ENCODE assay signal across 10 mouse cellular contexts in the genomic region with DNA sequence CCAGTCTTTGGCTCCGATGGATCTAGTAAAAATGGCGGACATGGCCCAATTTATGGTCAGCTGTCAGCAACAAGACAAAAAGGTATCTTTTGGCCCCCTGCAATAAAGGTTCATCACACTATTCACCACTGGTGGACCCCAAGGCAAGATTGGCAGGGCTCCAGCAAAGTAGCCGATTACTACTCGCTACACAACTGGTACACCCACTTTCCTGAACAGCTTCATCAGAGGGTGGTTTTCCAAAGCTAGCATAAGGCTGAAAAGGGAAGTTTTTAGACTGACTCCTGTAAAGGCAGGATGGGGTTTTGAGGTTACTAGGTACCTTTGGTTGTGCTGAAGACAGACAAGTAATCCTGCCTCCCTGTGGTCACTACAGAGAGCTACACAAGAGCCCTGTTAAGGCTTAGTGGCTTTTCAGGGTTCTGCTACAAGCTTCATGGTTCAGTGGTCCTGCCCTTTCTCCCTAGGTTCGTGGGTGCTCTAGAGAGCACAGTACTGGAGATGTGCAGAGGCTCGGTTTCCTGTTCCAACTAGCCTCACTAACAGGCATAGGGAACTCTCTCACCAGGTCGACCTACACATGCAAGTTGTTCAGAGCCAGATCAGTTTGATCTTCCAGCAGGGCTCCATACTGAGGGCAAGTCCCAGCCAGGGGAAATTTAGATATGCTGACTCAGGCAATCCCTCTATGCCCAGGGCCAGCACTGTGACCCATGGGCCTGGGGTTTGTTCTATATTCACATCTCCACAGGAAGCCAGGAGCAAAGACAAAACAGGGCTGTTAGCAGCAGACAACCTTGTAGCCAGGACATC. TPM values are rescaled to one million over a fixed set of nuclear protein-coding genes. Genes with fewer than 3 reads are reported as not detected.
A peak's percentile ranks its signal among the peaks of the same experiment; 100 is the strongest.
DNase-seq lines count a peak whose midpoint lies in the region; ATAC-seq and TF ChIP-seq lines count a peak whose summit lies in the region.
"Had no signal": no experiment of that assay in that cellular context is flagged by ENCODE, and none has a peak within 500 bp of the region (broad histone marks: within the 10 kb centered on the region; RNA-seq: fewer than 3 reads in every experiment).

No protein-coding gene starts in this region.

- no peak for ATAC-seq in forebrain, postnatal 0 days
- no peak for ATAC-seq in forebrain, embryonic 16.5 days
- no peak for ATAC-seq in intestine, embryonic 16.5 days

- no peaks in the 10 kb centered on the region for H3K9me3 ChIP-seq in forebrain, postnatal 0 days (ENCODE audit: low read length)
- H3K9me3 ChIP-seq in forebrain, embryonic 16.5 days (ENCODE audit: control insufficient read depth, low read length) = no peaks in the 10 kb centered on the region
- no peaks in the 10 kb centered on the region for H3K9me3 ChIP-seq in intestine, embryonic 16.5 days (ENCODE audit: control insufficient read depth, low read length)

- H3K4me2 ChIP-seq in forebrain, postnatal 0 days (ENCODE audit: low read depth) = no peak overlapping the region
- H3K4me2 ChIP-seq in forebrain, embryonic 16.5 days (ENCODE audit: low read length) = no peak overlapping the region
- peak overlapping the region; percentile 44 for H3K4me2 ChIP-seq in intestine, embryonic 16.5 days (ENCODE audit: low read depth, low read length)

- H3K27ac ChIP-seq in forebrain, postnatal 0 days (ENCODE audit: low read depth, low read length) = no peak overlapping the region
- no peak overlapping the region for H3K27ac ChIP-seq in forebrain, embryonic 16.5 days (ENCODE audit: low read length)
- peak overlapping the region; percentile 96 for H3K27ac ChIP-seq in intestine, embryonic 16.5 days (ENCODE audit: low read length)

- no peak overlapping the region for H3K4me3 ChIP-seq in forebrain, postnatal 0 days (ENCODE audit: low read depth, low read length)
- no peak overlapping the region for H3K4me3 ChIP-seq in forebrain, embryonic 16.5 days (replicated peaks; ENCODE audit: low read length)
- peak overlapping the region; percentile 23; the same call in 1 of the 2 replicates for H3K4me3 ChIP-seq in intestine, embryonic 16.5 days (ENCODE audit: low read length)

- no peak overlapping the region for H3K9ac ChIP-seq in forebrain, postnatal 0 days
- no peak overlapping the region for H3K9ac ChIP-seq in forebrain, embryonic 16.5 days (replicated peaks; ENCODE audit: low read depth, low read length)
- peak overlapping the region; percentile 50; the same call in 1 of the 2 replicates for H3K9ac ChIP-seq in intestine, embryonic 16.5 days (ENCODE audit: low read depth, low read length)

- TF ChIP-seq CTCF in forebrain, postnatal 0 days (IDR thresholded peaks at IDR 0.05; ENCODE audit: low read depth) = peak; percentile 60

- no peaks in the 10 kb centered on the region for H3K27me3 ChIP-seq in forebrain, postnatal 0 days (ENCODE audit: insufficient read depth, low read length)
- H3K27me3 ChIP-seq in forebrain, embryonic 16.5 days (replicated peaks; ENCODE audit: control insufficient read depth, insufficient read depth, low read length) = no peaks in the 10 kb centered on the region
- H3K27me3 ChIP-seq in intestine, embryonic 16.5 days (replicated peaks; ENCODE audit: control insufficient read depth, insufficient read depth, low read length) = no peaks in the 10 kb centered on the region

- H3K36me3 ChIP-seq in forebrain, postnatal 0 days (ENCODE audit: insufficient read depth) = peaks cover 26% of the 10 kb centered on the region
- peaks cover 15% of the 10 kb centered on the region; the same call in 1 of the 2 replicates for H3K36me3 ChIP-seq in forebrain, embryonic 16.5 days (ENCODE audit: control insufficient read depth, insufficient read depth)
- H3K36me3 ChIP-seq in intestine, embryonic 16.5 days (ENCODE audit: control insufficient read depth, insufficient read depth, low read length) = peaks cover 20% of the 10 kb centered on the region

- peaks cover 12% of the 10 kb centered on the region for H3K4me1 ChIP-seq in forebrain, postnatal 0 days (ENCODE audit: insufficient read depth)
- peaks cover 26% of the 10 kb centered on the region for H3K4me1 ChIP-seq in forebrain, embryonic 16.5 days (replicated peaks; ENCODE audit: control insufficient read depth, insufficient read depth, low read length)
- H3K4me1 ChIP-seq in intestine, embryonic 16.5 days (ENCODE audit: control insufficient read depth, insufficient read depth, low read length) = peaks cover 50% of the 10 kb centered on the region

- 76% methylated on average over 7 of the region's 7 CpGs for WGBS in forebrain, postnatal 0 days
- 82% methylated on average over 7 of the region's 7 CpGs for WGBS in forebrain, embryonic 16.5 days
- 84% methylated on average over 7 of the region's 7 CpGs for WGBS in intestine, embryonic 16.5 days

- DNase-seq in forebrain, postnatal 0 days = peak; percentile 54
- DNase-seq in testis, postnatal 10 days (ENCODE audit: low spot score) = peak; percentile 72
- DNase-seq in testis, postnatal 14 days (ENCODE audit: low spot score) = no peak
- peak; percentile 72 for DNase-seq in naive thymus-derived CD4-positive, alpha-beta T cell, adult 2 months (ENCODE audit: low read depth)
- no peak for DNase-seq in ovary, postnatal 10 days (ENCODE audit: low spot score)
- DNase-seq in left cerebral cortex, adult 11 months (ENCODE audit: low spot score) = no peak

RNA-seq across cellular contexts. Expression of gene Arhgdia, which starts 4.0 kb away (rescaled TPM):
- total RNA-seq in forebrain, postnatal 0 days (2014; rRNA removed) = 214 and 237 TPM in 2 replicates
- polyA plus RNA-seq in forebrain, postnatal 0 days (2015; fragmentation: Nextera tagmentation; extraction: Ambion mirVana) = 416 and 435 TPM in 2 replicates
- polyA plus RNA-seq in forebrain, embryonic 16.5 days (2015; fragmentation: Nextera tagmentation; extraction: Ambion mirVana) = 477 and 485 TPM in 2 replicates
- polyA plus RNA-seq in intestine, embryonic 16.5 days (2015; fragmentation: Nextera tagmentation; extraction: Ambion mirVana) = 626 and 641 TPM in 2 replicates

RNA-seq across cellular contexts. Expression of gene P4hb, which starts 4.4 kb away (rescaled TPM):
- 162 and 174 TPM in 2 replicates for total RNA-seq in forebrain, postnatal 0 days (2014; rRNA removed)
- 208 and 218 TPM in 2 replicates for polyA plus RNA-seq in forebrain, postnatal 0 days (2015; fragmentation: Nextera tagmentation; extraction: Ambion mirVana)
- 238 and 265 TPM in 2 replicates for polyA plus RNA-seq in forebrain, embryonic 16.5 days (2015; fragmentation: Nextera tagmentation; extraction: Ambion mirVana)
- polyA plus RNA-seq in intestine, embryonic 16.5 days (2015; fragmentation: Nextera tagmentation; extraction: Ambion mirVana) = 1,365 and 1,538 TPM in 2 replicates

RNA-seq across cellular contexts. Expression of gene Alyref, which starts 20.7 kb away (rescaled TPM):
- 99.8 and 111 TPM in 2 replicates for total RNA-seq in forebrain, postnatal 0 days (2014; rRNA removed)
- 207 and 238 TPM in 2 replicates for polyA plus RNA-seq in forebrain, postnatal 0 days (2015; fragmentation: Nextera tagmentation; extraction: Ambion mirVana)
- polyA plus RNA-seq in forebrain, embryonic 16.5 days (2015; fragmentation: Nextera tagmentation; extraction: Ambion mirVana) = 287 and 320 TPM in 2 replicates
- 19.6 and 86.6 TPM in 2 replicates for polyA plus RNA-seq in intestine, embryonic 16.5 days (2015; fragmentation: Nextera tagmentation; extraction: Ambion mirVana)

RNA-seq across cellular contexts. Expression of gene Anapc11, which starts 20.8 kb away (rescaled TPM):
- 54.2 and 64.2 TPM in 2 replicates for total RNA-seq in forebrain, postnatal 0 days (2014; rRNA removed)
- polyA plus RNA-seq in forebrain, postnatal 0 days (2015; fragmentation: Nextera tagmentation; extraction: Ambion mirVana) = 207 and 226 TPM in 2 replicates
- 178 and 192 TPM in 2 replicates for polyA plus RNA-seq in forebrain, embryonic 16.5 days (2015; fragmentation: Nextera tagmentation; extraction: Ambion mirVana)
- 164 and 171 TPM in 2 replicates for polyA plus RNA-seq in intestine, embryonic 16.5 days (2015; fragmentation: Nextera tagmentation; extraction: Ambion mirVana)

RNA-seq across cellular contexts. Expression of gene Ppp1r27, which starts 26.5 kb away (rescaled TPM):
- not detected in 2 replicates for total RNA-seq in forebrain, postnatal 0 days (2014; rRNA removed)
- not detected in 2 replicates for polyA plus RNA-seq in forebrain, postnatal 0 days (2015; fragmentation: Nextera tagmentation; extraction: Ambion mirVana)
- not detected in 2 replicates for polyA plus RNA-seq in forebrain, embryonic 16.5 days (2015; fragmentation: Nextera tagmentation; extraction: Ambion mirVana)
- polyA plus RNA-seq in intestine, embryonic 16.5 days (2015; fragmentation: Nextera tagmentation; extraction: Ambion mirVana) = 0.37 TPM in 1 of 2 replicates, not detected in the other
- polyA plus RNA-seq: heart, embryonic 14.5 days; neural tube, embryonic 11.5 days had no signal

Comparison
In these comparisons a context has a peak if more than half of its experiments do, and no peak if none do; other contexts are left out.
1. DNase-seq: peak in forebrain, postnatal 0 days (single experiment), testis, postnatal 10 days (single experiment) and naive thymus-derived CD4-positive, alpha-beta T cell, adult 2 months (single experiment); none in testis, postnatal 14 days (single experiment), ovary, postnatal 10 days (single experiment) and left cerebral cortex, adult 11 months (single experiment).